In the genomic region with DNA sequence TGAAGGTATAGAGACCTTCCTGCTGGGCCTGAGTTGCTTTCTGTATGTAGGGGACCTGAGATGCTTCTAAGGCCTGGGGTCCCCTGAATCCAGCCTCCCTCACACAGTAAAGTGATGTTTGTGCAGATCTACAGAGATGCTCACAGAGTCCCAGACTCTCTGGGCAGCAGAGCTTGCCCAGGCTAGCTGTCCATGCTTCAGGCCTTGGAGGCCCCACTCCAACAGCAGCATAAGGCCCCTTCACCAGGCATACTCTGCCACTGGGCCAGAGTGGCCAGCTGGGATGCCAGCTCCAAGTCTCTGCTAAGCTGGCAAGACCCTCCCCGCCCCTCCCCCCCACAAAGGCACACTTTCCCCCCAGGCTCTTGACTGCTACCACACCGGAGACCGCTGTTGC, we compare ENCODE assay signal across 17 mouse cellular contexts. TPM values are rescaled to one million over a fixed set of nuclear protein-coding genes. Genes with fewer than 3 reads are reported as not detected.
DNase-seq lines count a peak whose midpoint lies in the region; ATAC-seq lines count a peak whose summit lies in the region.
"Had no signal": no experiment of that assay in that cellular context is flagged by ENCODE, and none has a peak within 500 bp of the region (broad histone marks: within the 10 kb centered on the region; RNA-seq: fewer than 3 reads in every experiment).

No protein-coding gene starts in this region.

- H3K9ac ChIP-seq in kidney, embryonic 14.5 days (ENCODE audit: low read depth, low read length), result no peak overlapping the region
- no peak overlapping the region for H3K9ac ChIP-seq in hindbrain, embryonic 15.5 days
- H3K9ac ChIP-seq: liver, embryonic 14.5 days had no signal

- 0 out of 2 replicates have a peak, but pooled peaks cover 5% of the 10 kb centered on the region for H3K4me1 ChIP-seq in kidney, embryonic 14.5 days (ENCODE audit: control insufficient read depth, insufficient read depth, low read length)
- H3K4me1 ChIP-seq in hindbrain, embryonic 10.5 days (replicated peaks), result peaks cover 52% of the 10 kb centered on the region
- peaks cover 50% of the 10 kb centered on the region for H3K4me1 ChIP-seq in hindbrain, embryonic 15.5 days (replicated peaks)

- ATAC-seq in kidney, embryonic 14.5 days (ENCODE audit: low FRiP score, low TSS enrichment), result no peak
- no peak for ATAC-seq in hindbrain, embryonic 15.5 days (ENCODE audit: low FRiP score, low read depth)

- WGBS in kidney, embryonic 14.5 days, result 23% methylated on average over 3 of the region's 3 CpGs
- 2% methylated on average over 3 of the region's 3 CpGs for WGBS in hindbrain, embryonic 10.5 days
- 7% methylated on average over 3 of the region's 3 CpGs for WGBS in hindbrain, embryonic 15.5 days

- H3K9me3 ChIP-seq in kidney, embryonic 14.5 days (ENCODE audit: control insufficient read depth, low read length), result no peaks in the 10 kb centered on the region
- H3K9me3 ChIP-seq in hindbrain, embryonic 10.5 days, result no peaks in the 10 kb centered on the region
- H3K9me3 ChIP-seq in hindbrain, embryonic 15.5 days, result no peaks in the 10 kb centered on the region

- H3K36me3 ChIP-seq in kidney, embryonic 14.5 days (ENCODE audit: control insufficient read depth, insufficient read depth, low read length), result no peaks in the 10 kb centered on the region
- no peaks in the 10 kb centered on the region for H3K36me3 ChIP-seq in hindbrain, embryonic 10.5 days
- no peaks in the 10 kb centered on the region for H3K36me3 ChIP-seq in hindbrain, embryonic 15.5 days

- H3K27me3 ChIP-seq in kidney, embryonic 14.5 days (ENCODE audit: control insufficient read depth, insufficient read depth, low read length), result peaks cover 69% of the 10 kb centered on the region
- H3K27me3 ChIP-seq in hindbrain, embryonic 10.5 days (ENCODE audit: insufficient read depth, poor library complexity, severe bottlenecking), result peaks cover 99% of the 10 kb centered on the region
- peaks cover 49% of the 10 kb centered on the region for H3K27me3 ChIP-seq in hindbrain, embryonic 15.5 days

- DNase-seq in kidney, adult 11 months, result no peak
- peak; percentile 36 for DNase-seq in hindbrain, embryonic 10.5 days (ENCODE audit: low spot score)
- peak; percentile 48 for DNase-seq in neural tube, embryonic 10.5 days (ENCODE audit: extremely low spot score, low spot score)
- DNase-seq in heart, adult 8-10 months (ENCODE audit: low spot score), result no peak
- no peak for DNase-seq in gastrocnemius, postnatal 14 days
- DNase-seq: adrenal gland, adult 2 months; gastrocnemius, adult 2 months; kidney, adult 8-10 months; lung, postnatal 4 days; right cerebral cortex, adult 18-20 months had no signal

- H3K4me2 ChIP-seq in kidney, embryonic 14.5 days (replicated peaks; ENCODE audit: low read depth, low read length), result no peak overlapping the region; the same call in 1 of the 2 replicates
- H3K4me2 ChIP-seq in hindbrain, embryonic 15.5 days, result 0 out of 2 replicates have a peak overlapping the region, but pooled peaks have one; percentile 5

- intact Hi-C loops in gastrocnemius, postnatal 14 days (cut with DNase I; ENCODE audit: low total_unique reads), result loop anchor here (2.0 to 5.0 kb wide), 2 partner anchors 131 to 215 kb away; no protein-coding TSS in a partner anchor

- peak overlapping the region; percentile 8; the same call in 1 of the 2 replicates for H3K27ac ChIP-seq in kidney, embryonic 14.5 days (ENCODE audit: low read depth, low read length)
- peak overlapping the region; percentile 72 for H3K27ac ChIP-seq in hindbrain, embryonic 10.5 days
- H3K27ac ChIP-seq in hindbrain, embryonic 15.5 days (replicated peaks), result peak overlapping the region; percentile 69
- H3K27ac ChIP-seq: gastrocnemius, adult 2 months; liver, embryonic 14.5 days had no signal

- no peak overlapping the region for H3K4me3 ChIP-seq in kidney, embryonic 14.5 days (ENCODE audit: low read length)
- no peak overlapping the region for H3K4me3 ChIP-seq in hindbrain, embryonic 10.5 days
- H3K4me3 ChIP-seq in hindbrain, embryonic 15.5 days, result no peak overlapping the region
- H3K4me3 ChIP-seq: gastrocnemius, adult 2 months; myocyte had no signal

RNA-seq across cellular contexts. Expression of a gene that starts 5.6 kb away (rescaled TPM):
- polyA plus RNA-seq in kidney, embryonic 14.5 days (2014; fragmentation: Nextera tagmentation; extraction: Ambion mirVana), result 130 and 131 TPM in 2 replicates
- polyA plus RNA-seq in hindbrain, embryonic 10.5 days (2016; fragmentation: Nextera tagmentation; extraction: Ambion mirVana), result 14.0 and 61.1 TPM in 2 replicates
- 35.9 and 47.3 TPM in 2 replicates for polyA plus RNA-seq in hindbrain, embryonic 15.5 days (2015; fragmentation: Nextera tagmentation; extraction: Ambion mirVana)
- not detected for total RNA-seq in heart, adult 8-10 months (2022)
- total RNA-seq in gastrocnemius, postnatal 14 days (2021), result not detected
- total RNA-seq: adrenal gland, adult 2 months; gastrocnemius, adult 2 months; layer of hippocampus, adult 8-10 months had no signal
- polyA plus RNA-seq: adrenal gland, adult 2 months; heart, embryonic 16.5 days; liver, embryonic 14.5 days; myocyte; testis, adult 2 months had no signal

RNA-seq across cellular contexts. Expression of a gene that starts 53.4 kb away (rescaled TPM):
- polyA plus RNA-seq in kidney, embryonic 14.5 days (2014; fragmentation: Nextera tagmentation; extraction: Ambion mirVana), result 6.2 and 6.8 TPM in 2 replicates
- polyA plus RNA-seq in hindbrain, embryonic 10.5 days (2016; fragmentation: Nextera tagmentation; extraction: Ambion mirVana), result 9.7 and 13.2 TPM in 2 replicates
- 19.7 and 27.1 TPM in 2 replicates for polyA plus RNA-seq in hindbrain, embryonic 15.5 days (2015; fragmentation: Nextera tagmentation; extraction: Ambion mirVana)
- total RNA-seq in heart, adult 8-10 months (2022), result 10 to 100 TPM; 16.2 to 18.2 (median 17.3) TPM
- total RNA-seq in gastrocnemius, postnatal 14 days (2021), result 10 to 100 TPM in 1 of 2 experiments, 1 to 10 TPM in 1; 8.6 to 10.2 TPM

Comparison
In these comparisons a context has a peak if more than half of its experiments do, and no peak if none do; other contexts are left out.
1. H3K27ac ChIP-seq: peak in every context shown above with its lines; median percentile 72 in hindbrain, embryonic 10.5 days; 69 in hindbrain, embryonic 15.5 days; 8 in kidney, embryonic 14.5 days.
2. DNase-seq: peak in hindbrain, embryonic 10.5 days (single experiment) and neural tube, embryonic 10.5 days (single experiment); none in kidney, adult 11 months (single experiment), heart, adult 8-10 months (single experiment) and gastrocnemius, postnatal 14 days (single experiment).